Mouse (Mus musculus) urinary bladder, adult 18-20 months (tissue): ENCODE data around the gene Hdac11.
"Not testable (repeated sequence)": the region's sequence is repeated elsewhere in the genome, so short reads cannot be mapped to it uniquely, and the experiment has no call there.

Experiments used
- DNase-seq, 2 experiments: peaks; one replicate each; pipeline ENCODE4 v3.0.0; 2022; ENCODE audit warnings: low spot score in 2 of 2, mixed read lengths in 2 of 2

The Hdac11 gene

GRCm38 (mm10) chr6:91156554-91157236, at the start of gene Hdac11:
Gene Hdac11, plus strand, starts transcription at chr6:91156665.
- peak; percentile 77 to 86 for DNase-seq

GRCm38 (mm10) chr6:91108301-91108916, 48.1 kb upstream of the Hdac11 start:
- no peak for DNase-seq

DNA sequence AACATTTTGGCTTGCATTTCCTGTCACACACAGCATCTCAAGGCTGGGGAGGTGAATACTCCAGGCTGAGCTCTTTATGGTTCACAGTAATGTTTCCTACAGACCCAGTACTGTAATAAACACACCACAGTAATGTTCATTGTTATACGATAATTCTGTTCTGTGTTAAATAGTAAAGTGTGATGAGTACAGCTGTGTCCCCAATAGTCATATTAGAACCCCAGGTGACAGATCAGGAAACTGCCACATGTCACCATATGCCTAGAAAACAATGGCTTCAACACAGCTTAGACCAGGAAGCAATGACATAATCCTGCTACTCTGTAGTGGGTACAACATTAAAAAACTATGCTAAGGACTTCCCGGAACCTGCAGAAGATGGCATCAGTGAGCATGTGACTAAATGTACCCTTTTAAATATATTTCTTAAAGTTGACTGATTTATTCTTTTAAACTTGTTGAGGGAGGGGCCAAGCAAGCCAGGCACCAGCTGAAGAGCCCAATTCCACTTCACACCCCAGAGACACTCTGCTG, 47.5 kb upstream of the Hdac11 start:
- DNase-seq = no peak

- no peak for DNase-seq
These were observed 47.0 kb upstream of the Hdac11 start for GRCm38 (mm10) chr6:91109489-91109888.

DNA sequence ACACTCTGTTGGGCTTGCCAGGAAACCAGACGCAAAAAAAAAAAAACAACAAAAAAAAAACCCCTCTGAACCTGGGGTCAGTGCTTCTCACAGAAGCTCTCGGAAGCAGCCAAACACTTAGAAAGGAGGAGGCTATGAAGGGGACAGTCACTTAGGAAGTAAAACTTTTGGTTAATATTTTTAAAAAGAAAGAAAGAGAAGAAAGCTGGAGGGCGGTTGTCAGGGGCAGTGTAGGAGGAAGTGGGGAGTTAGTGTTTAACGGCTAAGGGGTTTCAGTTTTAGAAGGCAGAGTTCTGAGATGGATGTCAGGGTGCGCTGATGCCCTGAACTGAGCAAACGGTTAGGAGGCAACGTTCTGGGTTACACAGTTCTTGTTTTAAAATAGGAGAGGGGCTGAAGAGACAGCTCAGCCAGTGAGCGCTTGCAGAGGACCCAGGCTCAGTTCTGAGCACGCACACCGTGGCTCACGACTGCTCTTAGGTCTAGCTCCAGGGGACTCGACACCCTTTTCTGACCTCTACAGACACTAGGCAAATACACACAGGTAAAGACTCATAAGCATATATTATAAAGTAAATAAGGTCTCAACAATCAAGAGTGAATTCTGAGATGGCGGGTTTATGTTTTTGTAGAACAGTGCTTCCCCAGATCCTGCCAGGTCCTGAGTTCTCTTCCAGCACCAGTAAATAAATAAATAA, 46.0 kb upstream of the Hdac11 start:
- no peak for DNase-seq

DNA sequence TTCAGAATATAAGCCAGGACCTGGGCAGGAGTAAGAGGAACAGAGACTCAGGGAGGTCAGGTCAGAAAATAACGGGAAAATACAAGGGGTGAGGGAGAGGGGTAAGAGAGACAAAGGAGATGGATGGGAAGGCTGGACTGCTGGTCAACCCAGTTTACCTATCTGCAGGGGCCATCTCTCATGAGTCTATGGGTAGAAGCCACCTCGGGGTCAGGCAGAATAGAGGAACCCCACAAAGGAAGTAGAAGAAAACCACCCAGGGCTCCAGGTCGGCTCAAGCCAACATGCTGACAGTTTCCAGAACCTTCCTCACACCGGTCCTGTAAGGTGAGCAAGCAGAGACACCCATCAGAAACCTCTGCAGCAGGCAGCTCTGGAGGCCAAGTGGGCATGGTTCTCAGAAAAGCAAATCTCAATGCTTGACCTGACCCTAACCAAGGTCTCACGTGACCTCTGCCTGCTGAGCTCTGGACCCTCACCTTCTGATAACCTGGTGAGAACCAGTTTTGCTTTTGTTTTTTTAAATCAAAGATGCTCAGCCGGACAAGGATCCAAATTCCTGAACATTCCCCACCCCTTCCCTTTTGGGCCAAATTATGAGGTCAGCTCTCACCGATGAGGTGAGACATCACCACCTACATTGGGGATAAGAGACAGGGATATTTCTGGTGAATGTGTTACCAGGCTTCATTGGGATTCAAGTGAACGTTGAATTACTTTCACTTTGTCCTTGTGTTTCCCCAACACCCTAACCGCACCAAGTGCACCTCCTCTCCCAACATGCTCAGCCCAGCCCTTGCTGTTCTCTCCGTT, 45.1 kb upstream of the Hdac11 start:
- DNase-seq = no peak

GRCm38 (mm10) chr6:91111954-91112252, 44.6 kb upstream of the Hdac11 start:
- no peak for DNase-seq

DNA sequence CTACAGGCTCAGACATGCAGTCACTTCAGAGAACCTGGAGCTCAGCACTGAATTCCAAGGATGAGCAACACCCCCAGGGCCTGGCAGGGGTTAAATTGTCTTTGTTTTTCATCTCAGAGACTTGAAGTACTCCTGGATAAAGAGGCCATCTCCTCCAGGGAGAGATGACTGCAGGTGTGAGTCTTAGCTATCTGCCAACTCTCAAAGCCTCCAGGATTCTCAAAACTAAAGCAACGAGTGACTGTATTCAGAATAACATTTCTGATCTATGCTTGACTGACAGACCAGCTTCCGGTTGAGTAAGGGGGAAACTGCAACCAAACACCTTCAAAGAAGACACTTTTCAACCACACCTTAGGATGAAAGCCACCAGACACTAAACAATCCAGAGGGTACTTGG, 41.7 kb upstream of the Hdac11 start:
- DNase-seq = no peak

DNA sequence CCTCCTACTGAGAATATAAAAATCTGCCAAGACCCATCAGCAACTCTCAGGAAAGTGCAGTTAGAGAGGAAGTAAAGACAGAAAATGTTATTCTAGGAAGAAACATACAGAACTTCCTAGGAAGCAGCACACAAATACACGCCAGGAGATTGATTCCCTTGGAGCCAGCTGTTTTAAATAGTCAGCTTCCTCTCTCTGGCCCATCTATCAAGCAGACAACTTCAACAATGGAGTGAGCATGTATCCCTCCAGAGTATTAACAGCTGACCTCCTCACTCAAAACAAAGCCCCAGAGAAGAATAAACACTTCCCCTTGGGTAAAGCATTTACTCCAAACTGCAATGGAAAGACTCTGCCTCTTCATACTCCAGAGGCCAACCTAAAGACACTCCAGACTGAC, 41.3 kb upstream of the Hdac11 start:
- no peak for DNase-seq

GRCm38 (mm10) chr6:91115863-91116243, 40.6 kb upstream of the Hdac11 start:
- DNase-seq = no peak

DNA sequence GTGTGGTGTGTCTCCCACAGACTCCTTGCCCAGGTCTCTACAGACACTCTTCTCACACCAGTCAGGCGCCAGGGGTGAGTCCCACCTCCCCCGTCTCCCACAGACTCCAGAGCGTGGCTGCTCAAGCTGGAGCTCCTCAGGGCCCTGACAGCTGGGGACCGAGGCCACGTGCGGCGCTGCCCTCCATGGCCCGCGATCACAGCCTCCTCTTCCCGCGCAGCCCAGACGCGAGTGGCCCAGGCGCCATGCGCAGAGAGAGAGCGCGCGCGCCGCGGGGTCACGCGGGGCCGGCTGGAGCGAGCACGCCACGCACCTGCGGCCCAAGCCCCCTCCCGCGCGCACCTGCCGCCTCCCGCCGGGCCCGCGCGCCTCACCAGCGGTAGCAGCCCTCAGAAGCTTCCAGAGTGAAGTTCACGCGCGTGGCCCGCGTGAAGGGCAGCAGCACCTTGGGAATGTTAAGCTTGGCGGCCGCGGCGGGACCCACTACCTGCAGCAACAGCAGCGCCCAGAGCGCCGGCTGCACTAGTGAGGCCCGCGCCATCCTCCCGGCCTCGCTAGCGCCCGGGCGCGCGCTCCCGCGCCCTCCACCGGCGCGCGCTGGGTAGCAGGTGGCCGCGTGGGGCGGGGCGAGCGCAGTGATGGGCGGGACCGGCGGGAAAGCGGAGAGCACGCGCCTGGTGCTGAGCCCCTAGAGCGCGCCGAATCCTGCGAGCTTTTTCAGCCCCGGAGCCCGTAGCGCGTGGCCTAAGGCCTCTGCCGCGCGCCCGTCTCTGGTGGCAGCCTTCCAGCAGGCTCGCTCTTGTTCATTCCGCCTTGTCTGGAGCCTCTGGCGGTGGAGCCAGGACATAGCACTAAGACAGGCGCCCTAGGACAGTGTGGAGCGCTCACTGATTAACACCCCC, 40.0 kb upstream of the Hdac11 start, which contains the start of gene Nup210:
Gene Nup210, minus strand, starts transcription at position 586 of the 902 bp plus-strand sequence.
- peak; percentile 81 to 83 for DNase-seq

DNA sequence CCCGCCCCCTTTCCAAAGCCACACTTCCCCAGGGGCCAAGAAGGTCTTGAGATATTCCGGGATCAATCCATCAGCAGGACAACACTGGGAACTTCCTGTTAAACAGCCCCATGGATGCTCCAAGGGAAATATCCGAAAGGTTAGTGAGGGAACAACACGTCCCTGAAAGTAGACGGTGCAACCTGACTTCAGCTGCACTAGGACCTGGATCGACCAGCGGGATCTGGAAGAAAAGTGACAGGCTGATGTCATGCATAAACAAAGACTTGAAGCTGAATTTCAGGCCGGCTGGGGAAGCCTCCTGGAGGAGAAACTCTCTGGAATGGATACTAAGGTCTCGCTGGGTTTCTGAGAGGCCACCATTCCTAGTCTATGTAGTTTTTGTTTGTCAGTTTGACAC, 39.3 kb upstream of the Hdac11 start:
- DNase-seq = peak in 1 of 2 experiments; percentile 8

- DNase-seq = no peak
These were observed 37.9 kb upstream of the Hdac11 start for GRCm38 (mm10) chr6:91118526-91118925.

- no peak for DNase-seq
These were observed 36.3 kb upstream of the Hdac11 start for GRCm38 (mm10) chr6:91120206-91120605.

DNA sequence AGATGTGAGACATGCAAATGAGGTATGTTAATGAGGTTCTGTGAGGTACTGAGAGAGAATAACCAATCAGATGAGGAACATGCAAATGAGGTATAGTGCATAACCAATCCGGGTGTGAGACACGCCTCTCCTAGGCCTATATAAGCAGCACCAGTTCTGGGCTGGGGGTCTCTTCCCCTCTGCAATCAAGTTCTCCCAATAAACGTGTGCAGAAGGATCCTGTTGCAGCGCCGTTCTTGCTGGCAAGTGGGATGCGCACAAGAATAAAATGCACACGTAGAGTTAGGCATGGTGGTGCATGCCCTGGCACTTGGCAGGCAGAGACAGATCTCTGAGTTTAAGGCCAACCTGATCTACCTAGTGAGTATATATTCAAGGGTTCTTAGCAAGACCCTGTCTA, 35.4 kb upstream of the Hdac11 start:
- DNase-seq = not testable (repeated sequence)

- DNase-seq = no peak
These were observed 33.0 kb upstream of the Hdac11 start for GRCm38 (mm10) chr6:91123453-91123852.

DNA sequence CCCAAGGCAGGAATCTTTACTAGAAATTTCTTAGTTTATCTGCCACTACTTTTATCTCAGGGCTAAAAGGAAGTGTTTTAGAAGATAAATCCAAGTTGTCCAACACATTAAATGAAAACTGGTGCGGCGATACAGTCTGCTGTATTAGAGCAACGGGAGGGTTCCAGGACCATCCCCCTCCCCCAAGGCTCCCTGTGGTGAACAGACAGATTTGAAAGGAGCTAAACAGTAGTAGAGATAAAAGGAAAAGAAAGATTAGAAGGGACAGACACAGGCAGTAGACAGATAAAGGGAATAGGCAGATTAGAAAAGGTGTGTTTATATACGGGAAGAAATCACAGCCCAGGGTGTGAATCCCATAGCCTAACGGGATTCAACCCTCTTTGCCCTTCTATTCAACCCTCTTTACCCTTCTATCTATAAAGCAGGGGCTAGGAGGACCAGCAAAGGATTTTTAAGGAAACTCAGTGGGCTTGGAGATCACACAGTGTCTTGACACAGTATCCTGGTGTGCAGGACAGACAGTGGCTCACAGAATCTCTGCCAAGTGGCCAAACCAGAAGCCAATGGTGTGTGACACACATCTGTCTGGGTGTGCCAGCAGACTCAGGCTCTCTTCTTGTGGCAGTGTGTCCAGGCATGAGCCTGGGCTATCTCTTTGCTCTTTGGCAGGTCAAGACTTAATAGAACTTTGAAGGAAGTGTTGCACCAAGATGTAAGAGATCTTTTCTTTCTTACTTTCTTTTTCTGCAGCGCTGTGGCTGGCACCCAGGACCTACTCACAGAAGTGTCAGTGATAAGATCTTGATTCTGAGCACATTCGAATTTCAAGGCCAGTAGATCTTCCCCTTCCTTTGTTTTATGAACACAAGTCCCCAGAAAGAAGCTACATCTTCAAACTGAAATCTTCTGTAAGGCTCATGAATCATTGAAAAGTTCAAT, 31.9 kb upstream of the Hdac11 start:
- no peak for DNase-seq

DNA sequence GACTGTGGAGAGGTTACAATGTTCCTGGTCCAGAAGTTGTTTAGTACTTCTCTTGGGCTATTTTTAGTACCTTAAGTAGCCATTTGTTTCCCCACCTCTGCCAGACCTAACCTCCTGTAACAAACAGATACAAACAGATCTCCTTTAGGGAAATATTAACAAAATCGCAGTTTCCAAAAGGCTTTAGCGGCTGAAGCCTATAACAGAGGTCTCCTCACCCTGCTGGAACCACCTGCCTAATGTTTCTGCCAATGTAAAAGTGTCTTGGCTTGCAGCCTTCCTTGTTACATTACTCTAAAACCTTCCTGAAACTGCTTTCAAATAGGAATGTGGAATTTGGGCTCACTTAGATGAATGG, 31.3 kb upstream of the Hdac11 start:
- no peak for DNase-seq

DNA sequence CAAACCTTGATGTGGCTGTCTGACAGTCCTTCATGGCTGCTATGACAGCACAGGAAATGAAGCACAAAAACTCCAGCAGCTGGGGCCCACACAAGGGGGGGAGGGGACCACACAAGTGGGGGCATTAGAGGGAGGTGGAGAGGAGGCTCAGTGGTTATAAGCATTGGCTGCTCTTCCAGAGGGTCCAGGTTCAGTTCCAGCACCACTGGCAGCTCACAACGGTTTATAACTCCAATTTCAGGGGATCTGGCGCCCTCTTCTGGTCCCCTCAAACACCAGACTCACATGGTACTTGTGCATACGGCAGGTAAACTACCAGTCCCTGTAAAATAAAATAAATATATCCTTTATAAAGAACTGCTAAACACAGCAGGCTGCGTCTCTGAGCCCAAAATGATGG, 27.5 kb upstream of the Hdac11 start:
- DNase-seq = no peak

- no peak for DNase-seq
These were observed 25.6 kb upstream of the Hdac11 start for GRCm38 (mm10) chr6:91130856-91131255.
